7 mouse cellular contexts compared by ENCODE assay signal in the genomic region with DNA sequence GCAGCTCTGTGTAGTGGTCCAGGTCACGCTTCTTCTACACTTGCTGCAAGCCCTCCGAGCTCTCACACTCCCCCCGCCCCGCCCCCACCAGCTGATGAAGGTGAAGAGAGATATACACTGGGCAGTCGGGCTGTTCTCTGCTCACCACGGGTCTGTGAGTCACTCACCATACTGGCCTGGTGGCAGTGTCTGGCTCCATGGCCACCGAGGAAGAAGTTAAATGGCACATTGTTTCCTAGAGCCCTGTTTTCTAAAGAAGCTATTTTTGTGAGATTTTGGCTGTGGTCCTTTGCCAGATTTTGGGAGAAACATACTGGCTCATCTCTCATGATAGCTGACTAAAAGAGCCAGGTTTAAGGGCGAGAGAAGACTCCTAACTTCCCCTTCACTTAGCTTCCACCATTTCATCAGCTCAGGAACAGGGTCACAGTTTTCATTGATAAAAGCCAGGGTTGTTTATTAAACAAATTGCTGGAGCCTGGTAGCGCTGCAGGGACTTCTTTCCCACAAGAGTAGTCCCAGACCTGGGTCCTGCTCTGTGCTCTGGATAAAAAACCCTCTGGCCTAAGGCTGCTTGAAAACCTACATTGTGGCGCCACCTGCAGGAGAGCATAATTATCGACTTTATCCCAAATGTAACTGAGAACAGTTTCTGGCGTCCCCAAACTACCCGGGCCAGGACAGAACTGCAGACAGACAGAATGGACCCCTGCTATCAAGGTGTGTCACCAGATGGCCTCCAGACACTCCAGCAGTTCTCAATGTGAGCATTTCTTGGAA. TPM values are rescaled to one million over a fixed set of nuclear protein-coding genes. Genes with fewer than 3 reads are reported as not detected.
DNase-seq lines count a peak whose midpoint lies in the region; ATAC-seq and TF ChIP-seq lines count a peak whose summit lies in the region.

No protein-coding gene starts in this region.

- intact Hi-C loops in heart, postnatal 14 days (cut with DNase I), result loop anchor here (1.0 to 2.0 kb wide), 3 partner anchors 263 to 930 kb away; no protein-coding TSS in a partner anchor

- no peak overlapping the region for H3K4me2 ChIP-seq in lung, embryonic 15.5 days

- no peak for ATAC-seq in G1E (ENCODE audit: extremely low read depth, insufficient number of reproducible peaks, low FRiP score, poor library complexity, severe bottlenecking)
- 0 out of 2 replicates have a peak, but pooled peaks have one; percentile 27 for ATAC-seq in lung, embryonic 15.5 days (ENCODE audit: borderline replicate concordance, extremely low read depth, low FRiP score, low TSS enrichment)

- TF ChIP-seq CTCF in G1E (IDR thresholded peaks at IDR 0.05; ENCODE audit: low read depth, low read length), result 0 out of 2 replicates have a peak, but pooled peaks have one; percentile 11

- WGBS in lung, embryonic 15.5 days, result 26% methylated on average over 13 of the region's 13 CpGs

- H3K9me3 ChIP-seq in G1E (replicated peaks), result no peaks in the 10 kb centered on the region
- no peaks in the 10 kb centered on the region for H3K9me3 ChIP-seq in lung, embryonic 15.5 days

- DNase-seq in G1E (ENCODE audit: low spot score), result no peak
- DNase-seq in adrenal gland, adult 8-10 months, result peak; percentile 46
- DNase-seq in embryo, embryonic 10 days (ENCODE audit: low spot score), result peak; percentile 87
- peak; percentile 83 to 88 for DNase-seq in heart, postnatal 14 days
- peak; percentile 71 for DNase-seq in layer of hippocampus, adult 9-11 months
- peak; percentile 35 to 71 for DNase-seq in spleen, postnatal 4 days (ENCODE audit: low spot score in 2 of 2)

- H3K4me1 ChIP-seq in G1E (ENCODE audit: insufficient read depth, low read depth, low read length), result no peaks in the 10 kb centered on the region
- H3K4me1 ChIP-seq in lung, embryonic 15.5 days, result peaks cover 8% of the 10 kb centered on the region

- H3K36me3 ChIP-seq in G1E (replicated peaks), result no peaks in the 10 kb centered on the region
- H3K36me3 ChIP-seq in lung, embryonic 15.5 days, result no peaks in the 10 kb centered on the region

- H3K9ac ChIP-seq in lung, embryonic 15.5 days, result no peak overlapping the region

- H3K27ac ChIP-seq in lung, embryonic 15.5 days, result no peak overlapping the region

- peaks cover 24% of the 10 kb centered on the region; the same call in 1 of the 2 replicates for H3K27me3 ChIP-seq in G1E (ENCODE audit: insufficient read depth, low read length)
- peaks cover 58% of the 10 kb centered on the region for H3K27me3 ChIP-seq in lung, embryonic 15.5 days

- no peak overlapping the region for H3K4me3 ChIP-seq in G1E (ENCODE audit: low read depth, low read length)
- H3K4me3 ChIP-seq in lung, embryonic 15.5 days, result no peak overlapping the region

RNA-seq across cellular contexts. Expression of gene Plxna4, which starts 3.2 kb away (rescaled TPM):
- total RNA-seq in G1E (2014; fragmentation: Nextera tagmentation), result not detected in 2 replicates
- total RNA-seq in G1E (2017), result 0.11 and 0.12 TPM in 2 replicates
- not detected in 2 replicates for polyA plus RNA-seq in G1E (2012)
- total RNA-seq in adrenal gland, adult 8-10 months (2022), result 10 to 100 TPM in 1 of 4 experiments, 1 to 10 TPM in 3; 5.7 to 11.7 (median 8.1) TPM
- total RNA-seq in heart, postnatal 14 days (2021), result 10 to 100 TPM; 14.5 to 16.0 TPM
- polyA plus RNA-seq in lung, embryonic 15.5 days (2015; fragmentation: Nextera tagmentation; extraction: Ambion mirVana), result 1.6 and 2.1 TPM in 2 replicates

Comparison
In these comparisons a context has a peak if more than half of its experiments do, and no peak if none do; other contexts are left out.
1. RNA of gene Plxna4, which starts 3.2 kb away (total RNA-seq): 14.5 to 16.0 TPM in heart, postnatal 14 days and 5.7 to 11.7 TPM in adrenal gland, adult 8-10 months; 0.11 to 0.12 TPM in G1E; every median in the first group is over 4 times any median in the second.